Mouse (Mus musculus): ENCODE data around the gene Hnrnpdl. TPM values are rescaled to one million over a fixed set of nuclear protein-coding genes. Genes with fewer than 3 reads are reported as not detected.

Hnrnpdl gene
- polyA plus RNA-seq, 1 experiment = 346 TPM

GRCm38 (mm10) chr5:100038714-100039601 lies 506 bp downstream of the Hnrnpdl start:
- Histone ChIP-seq H3K4me3 (ENCODE audit: low read depth, low read length) (peak overlapping the region; percentile 99), H3K9ac (ENCODE audit: low read depth, poor library complexity, severe bottlenecking) (peak overlapping the region; percentile 98), H3K9me3 (replicated peaks; ENCODE audit: control insufficient read depth, insufficient read depth, low read length, poor library complexity, severe bottlenecking) (no peaks in the 10 kb centered on the region), H3K27me3 (ENCODE audit: control insufficient read depth, insufficient read depth, low read length, poor library complexity, severe bottlenecking) (no peaks in the 10 kb centered on the region), H3K27ac (ENCODE audit: insufficient read depth, low read length) (peak overlapping the region; percentile 69; the same call in 1 of the 2 replicates), H3K36me3 (ENCODE audit: control insufficient read depth, insufficient read depth, low read length, poor library complexity, severe bottlenecking) (peaks cover 42% of the 10 kb centered on the region), H3K4me1 (ENCODE audit: control insufficient read depth, insufficient read depth, low read length) (no peaks in the 10 kb centered on the region)
- peak; percentile 18 for TF ChIP-seq POLR2A (IDR thresholded peaks at IDR 0.05; ENCODE audit: insufficient read depth, low read length)
- peak; percentile 72 for TF ChIP-seq CTCF (IDR thresholded peaks at IDR 0.05; ENCODE audit: low read depth, low read length)
- no peak for TF ChIP-seq EP300 (IDR thresholded peaks at IDR 0.05; ENCODE audit: insufficient read depth, low read depth, low read length)

- Histone ChIP-seq H3K9me3 (replicated peaks; ENCODE audit: control insufficient read depth, insufficient read depth, low read length, poor library complexity, severe bottlenecking) (no peaks in the 10 kb centered on the region), H3K9ac (ENCODE audit: low read depth, poor library complexity, severe bottlenecking) (peak overlapping the region; percentile 98), H3K27me3 (ENCODE audit: control insufficient read depth, insufficient read depth, low read length, poor library complexity, severe bottlenecking) (no peaks in the 10 kb centered on the region), H3K36me3 (ENCODE audit: control insufficient read depth, insufficient read depth, low read length, poor library complexity, severe bottlenecking) (peaks cover 49% of the 10 kb centered on the region), H3K4me1 (ENCODE audit: control insufficient read depth, insufficient read depth, low read length) (no peaks in the 10 kb centered on the region), H3K27ac (ENCODE audit: insufficient read depth, low read length) (peak overlapping the region; percentile 69; the same call in 1 of the 2 replicates), H3K4me3 (ENCODE audit: low read depth, low read length) (peak overlapping the region; percentile 99)
- TF ChIP-seq EP300 (IDR thresholded peaks at IDR 0.05; ENCODE audit: insufficient read depth, low read depth, low read length) = no peak
- no peak for TF ChIP-seq CTCF (IDR thresholded peaks at IDR 0.05; ENCODE audit: low read depth, low read length)
- TF ChIP-seq POLR2A (IDR thresholded peaks at IDR 0.05; ENCODE audit: insufficient read depth, low read length) = no peak
These were observed 1.3 kb downstream of the Hnrnpdl start for GRCm38 (mm10) chr5:100037965-100038713.

GRCm38 (mm10) chr5:100036681-100037080 lies 2.8 kb downstream of the Hnrnpdl start:
- Histone ChIP-seq H3K36me3 (ENCODE audit: control insufficient read depth, insufficient read depth, low read length, poor library complexity, severe bottlenecking) (peaks cover 57% of the 10 kb centered on the region), H3K27ac (ENCODE audit: insufficient read depth, low read length) (no peak overlapping the region), H3K4me1 (ENCODE audit: control insufficient read depth, insufficient read depth, low read length) (no peaks in the 10 kb centered on the region), H3K4me3 (ENCODE audit: low read depth, low read length) (peak overlapping the region; percentile 52), H3K9ac (ENCODE audit: low read depth, poor library complexity, severe bottlenecking) (peak overlapping the region; percentile 98; the same call in 1 of the 2 replicates), H3K9me3 (replicated peaks; ENCODE audit: control insufficient read depth, insufficient read depth, low read length, poor library complexity, severe bottlenecking) (no peaks in the 10 kb centered on the region), H3K27me3 (ENCODE audit: control insufficient read depth, insufficient read depth, low read length, poor library complexity, severe bottlenecking) (no peaks in the 10 kb centered on the region)
- no peak for TF ChIP-seq POLR2A (IDR thresholded peaks at IDR 0.05; ENCODE audit: insufficient read depth, low read length)
- no peak for TF ChIP-seq EP300 (IDR thresholded peaks at IDR 0.05; ENCODE audit: insufficient read depth, low read depth, low read length)
- no peak for TF ChIP-seq CTCF (IDR thresholded peaks at IDR 0.05; ENCODE audit: low read depth, low read length)

- no peak overlapping the region for H3K27ac ChIP-seq (ENCODE audit: insufficient read depth, low read length)
- H3K9me3 ChIP-seq (replicated peaks; ENCODE audit: control insufficient read depth, insufficient read depth, low read length, poor library complexity, severe bottlenecking) = no peaks in the 10 kb centered on the region
- H3K27me3 ChIP-seq (ENCODE audit: control insufficient read depth, insufficient read depth, low read length, poor library complexity, severe bottlenecking) = no peaks in the 10 kb centered on the region
- H3K9ac ChIP-seq (ENCODE audit: low read depth, poor library complexity, severe bottlenecking) = no peak overlapping the region
- TF ChIP-seq EP300 (IDR thresholded peaks at IDR 0.05; ENCODE audit: insufficient read depth, low read depth, low read length) (no peak), CTCF (IDR thresholded peaks at IDR 0.05; ENCODE audit: low read depth, low read length) (peak; percentile 12)
- H3K4me1 ChIP-seq (ENCODE audit: control insufficient read depth, insufficient read depth, low read length) = no peaks in the 10 kb centered on the region
- H3K4me3 ChIP-seq (ENCODE audit: low read depth, low read length) = no peak overlapping the region
- H3K36me3 ChIP-seq (ENCODE audit: control insufficient read depth, insufficient read depth, low read length, poor library complexity, severe bottlenecking) = peaks cover 57% of the 10 kb centered on the region
These were observed 3.5 kb downstream of the Hnrnpdl start for GRCm38 (mm10) chr5:100035950-100036349.

DNA sequence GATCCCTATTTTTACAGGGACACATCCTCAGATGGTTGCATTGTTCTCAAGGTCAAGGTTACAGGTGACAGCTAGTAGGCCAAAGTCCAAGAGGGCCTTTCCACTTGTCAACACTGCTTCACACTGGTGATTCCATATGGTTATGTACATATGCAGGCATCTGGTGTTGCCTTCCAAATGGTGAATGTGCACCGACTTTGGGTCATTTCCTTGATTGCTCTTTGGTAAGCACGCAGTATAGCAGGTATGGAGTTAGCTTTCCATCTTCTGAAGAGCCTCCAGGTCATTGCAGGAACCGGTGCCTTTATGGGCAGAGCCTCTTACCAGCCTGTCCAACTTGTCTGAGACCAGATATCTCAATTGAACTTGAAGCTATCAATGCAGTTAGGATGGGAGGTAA lies 6.8 kb downstream of the Hnrnpdl start:
- no peaks in the 10 kb centered on the region for H3K27me3 ChIP-seq (ENCODE audit: control insufficient read depth, insufficient read depth, low read length, poor library complexity, severe bottlenecking)
- H3K9me3 ChIP-seq (replicated peaks; ENCODE audit: control insufficient read depth, insufficient read depth, low read length, poor library complexity, severe bottlenecking) = no peaks in the 10 kb centered on the region
- H3K4me3 ChIP-seq (ENCODE audit: low read depth, low read length) = no peak overlapping the region
- peaks cover 51% of the 10 kb centered on the region for H3K36me3 ChIP-seq (ENCODE audit: control insufficient read depth, insufficient read depth, low read length, poor library complexity, severe bottlenecking)
- no peak overlapping the region for H3K9ac ChIP-seq (ENCODE audit: low read depth, poor library complexity, severe bottlenecking)
- no peaks in the 10 kb centered on the region for H3K4me1 ChIP-seq (ENCODE audit: control insufficient read depth, insufficient read depth, low read length)
- TF ChIP-seq EP300 (IDR thresholded peaks at IDR 0.05; ENCODE audit: insufficient read depth, low read depth, low read length) (no peak), CTCF (IDR thresholded peaks at IDR 0.05; ENCODE audit: low read depth, low read length) (no peak), POLR2A (IDR thresholded peaks at IDR 0.05; ENCODE audit: insufficient read depth, low read length) (no peak)
- peak overlapping the region; percentile 32; the same call in 1 of the 2 replicates for H3K27ac ChIP-seq (ENCODE audit: insufficient read depth, low read length)

Data from ES-Bruce4 (cell line).